9 mouse cellular contexts compared by ENCODE assay signal in genomic region chr3:84695867-84696361, GRCm38 (mm10). TPM values are rescaled to one million over a fixed set of nuclear protein-coding genes. Genes with fewer than 3 reads are reported as not detected.
DNase-seq lines count a peak whose midpoint lies in the region; ATAC-seq and TF ChIP-seq lines count a peak whose summit lies in the region.
"Had no signal": no experiment of that assay in that cellular context is flagged by ENCODE, and none has a peak within 500 bp of the region (broad histone marks: within the 10 kb centered on the region; RNA-seq: fewer than 3 reads in every experiment).

No protein-coding gene starts in this region.

- 0 out of 2 replicates have a peak overlapping the region, but pooled peaks have one; percentile 28 for H3K27ac ChIP-seq in heart, embryonic 13.5 days (replicated peaks)
- no peak overlapping the region for H3K27ac ChIP-seq in hindbrain, postnatal 0 days
- peak overlapping the region; percentile 81 for H3K27ac ChIP-seq in stomach, embryonic 15.5 days

- peaks cover 19% of the 10 kb centered on the region for H3K4me1 ChIP-seq in heart, embryonic 13.5 days
- H3K4me1 ChIP-seq in hindbrain, postnatal 0 days (ENCODE audit: insufficient read depth, low read length), result 0 out of 2 replicates have a peak, but pooled peaks cover 3% of the 10 kb centered on the region
- peaks cover 11% of the 10 kb centered on the region for H3K4me1 ChIP-seq in stomach, embryonic 15.5 days

- ATAC-seq in heart, embryonic 13.5 days (ENCODE audit: extremely low read depth, insufficient number of reproducible peaks, low FRiP score, low TSS enrichment), result no peak
- ATAC-seq in hindbrain, postnatal 0 days, result peak; percentile 28; the same call in 1 of the 2 replicates
- ATAC-seq in stomach, embryonic 15.5 days (ENCODE audit: insufficient read depth, low FRiP score, low read depth), result peak; percentile 61

- H3K4me2 ChIP-seq in heart, embryonic 13.5 days, result peak overlapping the region; percentile 54
- H3K4me2 ChIP-seq in hindbrain, postnatal 0 days (ENCODE audit: low read depth, low read length), result peak overlapping the region; percentile 46
- peak overlapping the region; percentile 38 for H3K4me2 ChIP-seq in stomach, embryonic 15.5 days

- no peak for DNase-seq in heart, postnatal 36 days
- peak; percentile 20 for DNase-seq in right cerebral cortex, postnatal 14 days
- no peak for DNase-seq in right cerebral cortex, postnatal 25 days
- no peak for DNase-seq in hindbrain, postnatal 0 days (ENCODE audit: low spot score)
- no peak for DNase-seq in thymus, postnatal 0 days (ENCODE audit: low spot score)
- DNase-seq in layer of hippocampus, postnatal 36 days, result no peak

- H3K36me3 ChIP-seq in heart, embryonic 13.5 days, result no peaks in the 10 kb centered on the region
- H3K36me3 ChIP-seq in hindbrain, postnatal 0 days (ENCODE audit: insufficient read depth, low read length), result no peaks in the 10 kb centered on the region
- no peaks in the 10 kb centered on the region for H3K36me3 ChIP-seq in stomach, embryonic 15.5 days

- no peaks in the 10 kb centered on the region for H3K9me3 ChIP-seq in heart, embryonic 13.5 days
- H3K9me3 ChIP-seq in hindbrain, postnatal 0 days (ENCODE audit: low read length), result no peaks in the 10 kb centered on the region
- no peaks in the 10 kb centered on the region for H3K9me3 ChIP-seq in stomach, embryonic 15.5 days

- 59% methylated on average over 9 of the region's 9 CpGs for WGBS in heart, embryonic 13.5 days
- WGBS in hindbrain, postnatal 0 days, result 49% methylated on average over 9 of the region's 9 CpGs
- 31% methylated on average over 9 of the region's 9 CpGs for WGBS in stomach, embryonic 15.5 days

- no peak overlapping the region for H3K9ac ChIP-seq in heart, embryonic 13.5 days
- no peak overlapping the region for H3K9ac ChIP-seq in hindbrain, postnatal 0 days (replicated peaks; ENCODE audit: low read length)
- no peak overlapping the region for H3K9ac ChIP-seq in stomach, embryonic 15.5 days

- no peak for TF ChIP-seq CTCF in hindbrain, postnatal 0 days (IDR thresholded peaks at IDR 0.05; ENCODE audit: low read depth)

- peaks cover 7% of the 10 kb centered on the region; the same call in 1 of the 2 replicates for H3K27me3 ChIP-seq in heart, embryonic 13.5 days (replicated peaks)
- no peaks in the 10 kb centered on the region for H3K27me3 ChIP-seq in hindbrain, postnatal 0 days (ENCODE audit: insufficient read depth, low read length)
- H3K27me3 ChIP-seq in stomach, embryonic 15.5 days (replicated peaks), result no peaks in the 10 kb centered on the region

- intact Hi-C loops in heart, postnatal 36 days (cut with DNase I), result loop anchor here (10.0 kb wide), 1 partner anchor 119 kb away; the partner anchor contains the start of gene Fbxw7

- H3K4me3 ChIP-seq in heart, embryonic 13.5 days, result no peak overlapping the region
- no peak overlapping the region for H3K4me3 ChIP-seq in hindbrain, postnatal 0 days (ENCODE audit: low read length)
- H3K4me3 ChIP-seq in stomach, embryonic 15.5 days (replicated peaks), result no peak overlapping the region
- H3K4me3 ChIP-seq: erythroblast, embryonic 14.5 days had no signal

RNA-seq across cellular contexts. Expression of gene Tmem154, which starts 29.9 kb away (rescaled TPM):
- 0.76 and 0.98 TPM in 2 replicates for polyA plus RNA-seq in heart, embryonic 13.5 days (2015; fragmentation: Nextera tagmentation; extraction: Ambion mirVana)
- total RNA-seq in heart, postnatal 36 days (2021), result 1 to 10 TPM; 1.6 to 2.6 TPM
- total RNA-seq in hindbrain, postnatal 0 days (2014; rRNA removed), result 0.37 and 0.90 TPM in 2 replicates
- 0.89 and 1.00 TPM in 2 replicates for polyA plus RNA-seq in hindbrain, postnatal 0 days (2015; fragmentation: Nextera tagmentation; extraction: Ambion mirVana)
- 4.5 and 7.6 TPM in 2 replicates for polyA plus RNA-seq in stomach, embryonic 15.5 days (2015; fragmentation: Nextera tagmentation; extraction: Ambion mirVana)
- polyA plus RNA-seq in thymus, postnatal 0 days (2015; fragmentation: Nextera tagmentation; extraction: Ambion mirVana), result 13.5 and 15.5 TPM in 2 replicates
- total RNA-seq in layer of hippocampus, postnatal 36 days (2021), result under 1 TPM; 0.25 to 0.35 TPM
